Mouse (Mus musculus): ENCODE measurements at regions not wholly inside any gene's neighbourhood (a gene's known extent, or its start where the extent isn't known, plus 50 kb on each side); places are given as distances from the start of the nearest gene placed in this dataset.
"Not testable (repeated sequence)": the region's sequence is repeated elsewhere in the genome, so short reads cannot be mapped to it uniquely, and the experiment has no call there.

GRCm38 (mm10) chr6:89140469-89140868, 222.0 kb downstream of the Plxna1 start:
- no peak for DNase-seq (ENCODE audit: extremely low read depth, low read depth)

DNA sequence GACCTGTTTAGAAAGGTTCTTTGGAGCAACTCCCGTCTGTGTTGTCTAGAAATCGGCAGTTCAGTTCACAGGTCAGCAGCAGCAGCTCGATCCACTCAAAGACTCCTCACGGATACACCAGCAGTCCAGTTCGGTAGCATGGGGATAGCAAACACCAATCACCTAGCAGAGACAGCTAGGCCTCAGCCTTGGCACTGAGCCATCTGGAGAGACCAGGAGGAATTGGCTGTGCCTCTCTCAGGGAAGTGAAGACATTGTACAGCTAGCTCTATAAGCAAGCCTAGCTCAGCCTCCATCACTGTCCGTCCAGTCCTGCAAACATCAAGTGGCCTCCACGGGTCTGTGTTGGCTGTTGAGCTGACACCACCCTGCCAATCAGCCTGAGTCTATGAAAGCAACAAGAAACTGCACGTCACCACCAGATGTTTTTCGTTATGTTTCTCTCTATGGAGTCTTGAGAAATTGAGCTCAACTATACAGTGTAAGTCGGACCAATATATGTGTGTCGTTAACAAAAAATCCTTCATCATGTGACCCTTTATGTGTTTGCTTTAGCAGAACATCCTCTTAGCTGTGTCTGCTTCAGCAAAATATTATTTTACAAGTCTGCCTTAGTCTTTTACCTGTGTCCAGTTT, 209.3 kb downstream of the Plxna1 start:
- DNase-seq (ENCODE audit: extremely low read depth, low read depth): no peak

GRCm38 (mm10) chr6:89157501-89157900, 204.9 kb downstream of the Plxna1 start:
- no peak for DNase-seq (ENCODE audit: extremely low read depth, low read depth)

GRCm38 (mm10) chr6:89160051-89160450, 202.4 kb downstream of the Plxna1 start:
- no peak for DNase-seq (ENCODE audit: extremely low read depth, low read depth)

GRCm38 (mm10) chr6:89161746-89162145, 200.7 kb downstream of the Plxna1 start:
- no peak for DNase-seq (ENCODE audit: extremely low read depth, low read depth)

DNA sequence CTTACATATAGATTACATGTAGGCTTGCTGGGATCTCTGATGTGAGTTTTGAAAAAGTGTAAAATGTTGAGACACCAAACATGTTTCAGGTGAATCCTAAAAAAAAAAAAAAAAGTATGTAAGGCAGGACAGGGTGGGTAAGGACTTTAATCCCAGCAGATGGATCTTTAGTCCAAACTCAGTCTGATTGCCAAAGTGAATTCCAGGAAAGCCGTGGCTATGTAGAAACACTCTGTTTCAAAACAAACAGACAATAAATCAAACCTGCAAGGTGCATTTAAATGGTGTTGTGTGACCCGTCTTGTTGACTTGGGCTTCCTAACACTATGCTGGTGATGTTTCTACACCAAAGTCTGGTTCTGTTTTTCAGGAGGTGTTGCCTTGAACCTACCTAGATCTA, 192.9 kb downstream of the Plxna1 start:
- no peak for DNase-seq (ENCODE audit: extremely low read depth, low read depth)

DNA sequence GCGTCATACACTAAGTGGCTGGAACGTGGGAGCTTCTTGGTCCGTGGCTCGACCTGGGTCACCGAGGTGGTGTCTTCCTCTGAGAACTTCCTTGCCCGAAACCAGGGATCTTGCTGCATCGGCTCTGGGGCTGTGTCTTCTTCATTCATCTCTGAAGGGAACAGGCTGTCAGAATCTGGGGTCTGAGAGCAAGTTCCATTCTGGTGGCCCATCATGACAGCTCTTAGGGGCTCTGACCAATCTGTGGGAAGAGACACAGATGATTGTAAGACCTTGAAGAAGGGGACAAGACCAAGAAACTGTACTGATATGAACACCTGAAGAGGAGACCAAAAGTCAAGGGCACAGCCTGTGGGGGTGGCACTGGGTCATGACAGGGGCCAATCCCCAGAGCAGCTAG, 177.5 kb downstream of the Plxna1 start:
- DNase-seq (ENCODE audit: extremely low read depth, low read depth): not testable (repeated sequence)

- not testable (repeated sequence) for DNase-seq (ENCODE audit: extremely low read depth, low read depth)
These were observed 161.7 kb downstream of the Plxna1 start for GRCm38 (mm10) chr6:89200514-89201284.

DNA sequence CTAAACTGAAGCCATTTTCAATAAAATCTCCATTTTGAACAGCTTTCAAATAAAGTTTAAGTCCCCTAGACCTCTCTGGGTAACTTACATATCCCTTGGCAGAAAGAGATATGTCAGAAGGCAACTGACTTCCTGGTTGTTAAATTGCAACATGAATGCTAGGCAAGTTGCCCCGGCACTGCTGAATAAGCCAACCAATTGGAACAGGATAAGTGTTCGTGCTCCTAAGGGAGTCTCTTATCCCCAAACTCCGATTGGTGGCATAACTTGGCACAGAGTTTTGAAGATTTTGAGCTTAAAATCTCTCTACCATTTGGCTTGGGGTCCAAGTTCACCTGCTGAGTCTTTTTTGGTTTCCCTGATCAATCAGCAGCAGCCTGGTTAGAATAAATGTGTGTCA, 147.4 kb downstream of the Plxna1 start:
- DNase-seq (ENCODE audit: extremely low read depth, low read depth): no peak

DNA sequence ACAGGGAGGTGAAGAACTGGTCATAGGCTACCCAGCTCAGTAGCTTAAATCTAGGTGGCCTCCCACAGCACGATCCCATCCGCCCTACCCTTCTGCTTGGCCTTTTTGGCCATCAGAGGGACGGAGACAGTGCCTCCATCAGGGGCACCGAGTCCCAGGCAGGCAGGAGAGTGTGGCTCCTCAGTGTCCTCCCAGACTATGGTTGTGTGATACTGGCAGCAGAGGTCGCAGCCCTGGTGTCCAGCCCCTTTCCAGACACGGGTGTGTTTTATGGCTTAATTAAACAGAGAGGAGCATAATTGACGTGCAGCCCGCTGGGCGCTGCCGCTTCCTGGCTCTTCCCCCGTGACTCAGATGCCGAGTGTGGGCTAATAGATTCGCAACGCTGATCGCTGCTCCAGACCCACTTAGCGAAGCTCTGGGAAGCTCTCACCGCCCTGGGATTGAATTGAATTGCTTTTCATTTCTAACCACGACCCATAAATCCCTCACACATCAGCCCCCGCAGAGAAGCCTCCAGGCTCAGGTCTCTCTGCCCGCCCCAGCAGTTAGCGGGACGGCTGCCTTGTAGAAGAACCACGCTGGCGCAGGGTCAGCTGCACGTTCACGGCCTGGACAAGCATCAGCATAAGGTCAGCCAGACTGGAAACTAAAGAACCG, 126.9 kb downstream of the Plxna1 start:
- DNase-seq (ENCODE audit: extremely low read depth, low read depth): no peak

DNA sequence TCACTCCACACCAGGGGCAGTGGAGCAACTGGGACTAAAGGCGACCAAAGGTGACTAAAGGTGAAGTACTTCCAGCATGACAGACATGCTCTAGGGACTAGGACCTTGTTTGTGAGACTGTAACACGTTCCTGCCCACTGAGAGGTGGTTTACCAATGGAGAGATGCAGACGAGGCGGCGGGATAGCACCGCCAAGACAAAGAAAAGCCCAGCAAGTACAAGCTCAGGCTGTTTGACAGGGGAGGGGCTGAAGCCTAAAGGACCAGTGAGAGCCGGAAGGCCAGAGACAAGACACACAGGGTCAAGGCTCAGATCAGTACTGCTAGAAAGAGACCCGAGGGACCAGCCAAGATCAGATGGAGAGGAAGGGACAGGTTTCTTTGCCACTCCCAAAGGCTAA, 126.2 kb downstream of the Plxna1 start:
- DNase-seq (ENCODE audit: extremely low read depth, low read depth): no peak

- DNase-seq (ENCODE audit: extremely low read depth, low read depth): no peak
These were observed 125.4 kb downstream of the Plxna1 start for GRCm38 (mm10) chr6:89236892-89237646.

GRCm38 (mm10) chr6:89238871-89239270, 123.5 kb downstream of the Plxna1 start:
- no peak for DNase-seq (ENCODE audit: extremely low read depth, low read depth)

DNA sequence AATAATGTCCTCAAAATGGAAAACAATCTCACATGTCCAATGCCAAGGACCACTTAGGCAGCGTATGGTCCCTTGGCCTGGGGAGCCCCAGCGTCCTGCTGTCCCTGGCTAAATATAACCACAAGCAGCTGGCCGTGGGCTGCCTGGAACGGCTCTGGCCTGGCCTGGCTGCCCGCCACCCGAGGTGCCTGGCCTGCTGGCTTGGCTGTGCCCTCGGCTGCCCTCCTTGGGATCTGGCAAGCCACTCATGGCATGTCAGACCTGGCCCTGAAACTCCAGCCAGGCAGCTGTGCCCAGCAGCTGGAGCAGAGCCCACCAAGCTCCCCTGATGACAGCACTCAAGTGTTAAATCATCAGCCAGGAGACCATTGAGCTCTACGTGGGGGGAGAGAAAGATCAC, 122.9 kb downstream of the Plxna1 start:
- DNase-seq (ENCODE audit: extremely low read depth, low read depth): no peak

- DNase-seq (ENCODE audit: extremely low read depth, low read depth): no peak
These were observed 122.2 kb downstream of the Plxna1 start for GRCm38 (mm10) chr6:89240168-89240705.

DNA sequence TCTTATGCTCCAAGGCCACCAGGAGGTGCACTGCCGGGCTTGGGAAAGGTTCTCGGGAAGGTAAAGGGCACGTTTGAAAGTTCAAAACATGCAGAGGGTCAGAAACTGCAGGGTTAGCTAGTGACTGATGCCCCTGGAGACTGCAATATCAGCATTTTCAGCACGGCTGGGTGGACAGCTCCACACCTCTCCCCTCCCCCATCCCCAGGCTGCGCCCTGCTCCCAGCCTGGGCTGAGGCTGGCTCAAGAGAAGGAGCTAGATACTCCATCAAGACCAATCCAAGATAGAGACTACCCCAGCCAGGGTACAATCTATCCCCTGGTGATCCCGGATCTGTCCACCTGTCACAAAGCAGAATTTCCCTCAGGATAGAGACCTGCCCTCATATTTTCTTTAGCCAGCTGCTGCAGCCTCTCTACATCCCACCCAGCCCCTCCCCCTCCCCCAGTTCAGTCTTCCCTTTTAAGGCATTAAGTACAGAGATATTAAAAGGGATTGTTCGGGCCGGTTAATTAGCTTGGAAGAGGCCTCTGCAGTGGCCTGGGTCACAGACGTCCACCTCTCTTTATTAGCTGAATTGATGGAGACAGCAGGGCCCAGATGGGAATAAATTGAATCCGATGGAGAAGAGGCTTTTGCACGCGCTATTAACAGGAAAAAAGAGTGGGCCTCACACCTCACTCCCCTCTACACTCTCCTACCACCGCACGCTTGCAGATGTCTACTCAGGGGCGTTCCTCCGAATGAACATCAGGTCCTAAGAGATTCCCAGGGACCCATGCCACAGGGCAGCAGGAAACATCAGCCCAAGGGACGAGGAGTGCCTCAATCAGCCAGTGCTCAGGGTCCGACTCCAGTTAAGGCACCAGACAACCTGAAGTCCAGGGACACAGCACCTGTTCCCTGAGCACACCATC, 119.8 kb downstream of the Plxna1 start:
- no peak for DNase-seq (ENCODE audit: extremely low read depth, low read depth)

DNA sequence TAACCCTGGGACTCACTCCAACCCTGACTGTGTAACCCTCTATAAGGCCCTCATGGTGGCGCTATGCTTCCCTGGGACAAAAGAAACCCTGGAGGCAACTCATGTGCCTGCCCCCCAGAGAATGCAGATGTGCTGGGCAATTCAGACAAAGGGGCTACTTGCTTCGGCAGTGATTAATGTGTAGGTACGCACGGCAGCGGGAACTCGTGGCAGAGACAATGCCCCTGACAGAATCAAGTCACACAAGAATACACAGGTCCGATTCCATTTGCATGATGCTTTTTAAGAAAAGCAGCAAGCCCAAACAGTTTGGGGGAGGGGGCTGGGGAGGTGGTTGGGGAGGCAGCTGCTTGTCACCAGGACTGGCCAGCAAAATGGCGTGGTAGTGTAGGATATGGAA, 116.9 kb downstream of the Plxna1 start:
- DNase-seq (ENCODE audit: extremely low read depth, low read depth): no peak

DNA sequence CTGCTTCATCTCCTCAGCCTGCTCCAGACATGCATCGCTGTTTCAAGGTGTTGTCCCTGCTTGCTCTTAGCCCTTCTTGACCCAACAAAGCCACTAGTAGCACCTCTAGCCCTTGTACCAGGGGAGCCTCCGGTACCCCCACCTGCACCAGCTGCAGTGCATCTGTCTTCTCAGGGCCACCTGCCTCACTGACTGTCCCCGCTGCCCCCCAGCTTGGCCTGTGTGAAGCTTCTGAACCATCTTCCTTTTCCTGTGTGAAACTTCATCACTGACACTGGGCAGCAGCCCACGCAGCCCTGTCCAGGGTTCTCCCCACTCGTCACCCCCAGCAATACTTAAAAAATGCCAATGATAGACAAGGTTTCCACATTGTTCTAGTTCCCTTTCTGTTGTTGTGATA, 116.2 kb downstream of the Plxna1 start:
- no peak for DNase-seq (ENCODE audit: extremely low read depth, low read depth)

DNA sequence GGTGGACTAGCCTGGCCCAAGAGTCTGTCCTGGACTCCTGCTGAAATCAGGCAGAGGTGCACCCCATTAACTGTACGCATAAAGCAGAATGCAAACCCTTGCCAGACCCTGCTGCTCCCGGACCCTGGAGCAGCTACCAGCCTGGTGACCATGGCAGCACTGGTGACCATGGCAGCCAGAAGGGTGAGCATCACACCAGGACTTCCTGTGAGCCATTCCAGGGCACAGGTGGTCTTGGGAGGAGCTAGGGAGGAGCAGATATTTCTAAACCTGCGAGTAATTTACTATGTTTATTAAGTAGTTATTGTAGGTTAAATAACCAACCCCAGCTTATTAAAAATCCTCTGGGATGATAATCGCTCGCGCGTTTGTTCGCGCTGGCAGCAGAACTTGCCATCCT, 113.8 kb downstream of the Plxna1 start:
- no peak for DNase-seq (ENCODE audit: extremely low read depth, low read depth)

GRCm38 (mm10) chr6:89249303-89249702, 113.1 kb downstream of the Plxna1 start:
- DNase-seq (ENCODE audit: extremely low read depth, low read depth): no peak
